Mouse (Mus musculus) ovary, postnatal 14 days (tissue): ENCODE measurements around the gene Iqck.

Experiments used
- DNase-seq: peaks from one replicate; pipeline ENCODE4 v3.0.0; 2022; ENCODE audit warnings: low spot score

The Iqck gene

GRCm38 (mm10) chr7:118855171-118855876 lies at the start of gene Iqck:
TSS of gene Iqck (plus strand) at chr7:118855752.
- DNase-seq = peak; percentile 89

- no peak for DNase-seq
These were observed 48.7 kb upstream of the Iqck start for GRCm38 (mm10) chr7:118806631-118807411.

- DNase-seq = no peak
These were observed 47.7 kb upstream of the Iqck start for GRCm38 (mm10) chr7:118807899-118808298.

- DNase-seq = no peak
These were observed 44.0 kb upstream of the Iqck start for GRCm38 (mm10) chr7:118811407-118812106.

DNA sequence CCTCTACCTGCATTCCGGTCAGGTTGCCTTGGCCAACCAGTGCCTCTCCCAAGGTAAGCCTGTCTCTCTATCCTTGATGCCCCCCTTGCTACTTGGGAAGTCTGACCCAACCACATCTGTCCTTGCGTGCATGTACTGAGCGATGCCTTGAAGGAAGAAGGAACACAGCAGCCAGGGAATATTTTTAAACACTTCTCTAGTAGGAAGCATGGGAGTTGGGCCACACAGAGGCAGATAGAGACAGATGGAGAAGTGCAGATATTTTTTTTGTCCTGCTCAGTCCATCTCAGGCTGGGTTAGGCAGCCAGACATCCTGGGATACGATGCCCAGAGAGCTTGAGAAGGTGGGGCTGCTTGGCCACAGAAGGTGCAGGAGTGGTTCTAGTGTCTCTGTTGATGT lies 42.0 kb upstream of the Iqck start:
- DNase-seq = no peak

- DNase-seq = no peak
These were observed 39.3 kb upstream of the Iqck start for GRCm38 (mm10) chr7:118816275-118816674.

GRCm38 (mm10) chr7:118817741-118818140 lies 37.8 kb upstream of the Iqck start:
- DNase-seq = no peak

- DNase-seq = no peak
These were observed 35.9 kb upstream of the Iqck start for GRCm38 (mm10) chr7:118819666-118820065.

DNA sequence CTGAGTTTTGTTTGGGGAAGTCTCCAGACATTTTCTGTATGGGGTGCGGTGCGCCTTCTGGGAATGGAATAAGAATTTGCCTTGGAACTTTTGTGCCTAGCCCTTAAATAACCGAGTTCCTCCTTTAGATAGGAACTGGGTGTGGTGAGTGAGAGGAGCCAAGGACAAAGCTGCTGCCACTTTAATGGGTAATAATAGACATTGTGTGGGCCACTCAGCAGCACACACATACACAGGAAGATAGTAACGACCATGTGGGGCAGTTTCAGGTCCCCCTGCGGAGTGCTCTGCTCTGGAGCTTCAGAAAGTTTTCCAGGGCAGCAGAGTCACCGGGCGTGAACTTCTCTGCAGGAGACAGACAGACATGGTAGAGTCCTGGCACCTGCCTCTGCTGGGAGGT lies 34.2 kb upstream of the Iqck start:
- DNase-seq = no peak

GRCm38 (mm10) chr7:118821887-118822556 lies 33.5 kb upstream of the Iqck start:
- no peak for DNase-seq

GRCm38 (mm10) chr7:118824451-118824850 lies 31.1 kb upstream of the Iqck start:
- DNase-seq = no peak

- no peak for DNase-seq
These were observed 27.6 kb upstream of the Iqck start for GRCm38 (mm10) chr7:118827975-118828416.

DNA sequence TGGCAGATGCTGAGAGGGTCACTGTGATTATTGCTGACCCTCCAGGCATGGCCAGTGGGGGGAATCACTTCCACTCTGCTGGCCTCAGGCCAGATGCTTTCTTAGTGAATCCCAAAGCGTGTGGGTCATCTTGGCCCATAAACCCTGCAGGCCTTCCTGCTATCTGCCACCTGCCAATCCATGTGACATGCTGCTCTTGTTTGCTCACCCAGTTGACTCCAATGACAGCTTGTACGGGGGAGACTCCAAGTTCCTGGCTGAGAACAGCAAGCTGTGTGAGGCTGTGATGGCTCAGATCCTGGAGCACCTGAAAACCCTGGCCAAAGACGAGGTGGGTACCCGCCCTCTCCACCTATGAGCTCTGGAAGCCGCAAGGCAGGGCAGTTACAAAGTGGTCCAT lies 17.7 kb upstream of the Iqck start:
- no peak for DNase-seq

GRCm38 (mm10) chr7:118841030-118841745 lies 14.4 kb upstream of the Iqck start:
- no peak for DNase-seq

DNA sequence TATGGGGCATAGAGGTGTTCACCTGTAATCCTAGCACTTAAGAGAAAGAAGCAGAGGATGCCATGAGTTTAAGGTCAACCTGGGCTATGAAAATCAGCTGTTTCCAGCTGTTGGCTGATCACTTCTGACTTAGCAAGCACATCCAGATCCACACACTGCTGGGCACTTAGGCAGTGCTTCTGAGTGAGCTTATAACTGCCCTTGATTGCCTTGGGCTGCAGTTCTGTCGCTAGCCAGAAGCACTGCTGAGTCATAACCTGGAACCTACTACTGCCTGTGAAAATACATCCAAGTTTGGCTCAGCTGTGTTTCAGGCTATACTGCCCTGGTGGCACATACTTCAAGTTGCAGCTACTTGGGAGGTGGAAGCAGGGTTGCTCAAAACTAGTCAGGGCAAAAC lies 13.8 kb upstream of the Iqck start:
- no peak for DNase-seq

GRCm38 (mm10) chr7:118842938-118843337 lies 12.6 kb upstream of the Iqck start:
- DNase-seq = no peak

DNA sequence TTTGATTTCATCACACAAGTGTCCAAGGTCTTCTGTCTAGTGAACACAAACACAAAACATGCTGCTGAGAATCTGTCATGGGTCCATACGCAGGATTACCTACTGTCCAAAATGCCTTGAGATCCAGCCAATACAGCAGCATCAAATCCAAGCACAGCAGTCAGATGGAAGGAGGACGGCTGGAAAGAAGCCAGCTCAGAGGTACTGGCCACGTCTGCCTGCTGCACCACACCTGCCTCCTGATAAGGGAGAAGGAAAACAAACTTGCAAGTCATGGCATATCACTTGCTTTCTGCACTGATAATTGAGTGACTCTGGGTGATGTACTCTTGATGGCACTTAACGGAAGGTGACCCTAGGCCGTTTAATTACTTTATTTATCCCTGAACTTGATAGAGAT lies 10.4 kb upstream of the Iqck start:
- DNase-seq = no peak

- DNase-seq = no peak
These were observed 9.2 kb upstream of the Iqck start for GRCm38 (mm10) chr7:118846329-118846728.

DNA sequence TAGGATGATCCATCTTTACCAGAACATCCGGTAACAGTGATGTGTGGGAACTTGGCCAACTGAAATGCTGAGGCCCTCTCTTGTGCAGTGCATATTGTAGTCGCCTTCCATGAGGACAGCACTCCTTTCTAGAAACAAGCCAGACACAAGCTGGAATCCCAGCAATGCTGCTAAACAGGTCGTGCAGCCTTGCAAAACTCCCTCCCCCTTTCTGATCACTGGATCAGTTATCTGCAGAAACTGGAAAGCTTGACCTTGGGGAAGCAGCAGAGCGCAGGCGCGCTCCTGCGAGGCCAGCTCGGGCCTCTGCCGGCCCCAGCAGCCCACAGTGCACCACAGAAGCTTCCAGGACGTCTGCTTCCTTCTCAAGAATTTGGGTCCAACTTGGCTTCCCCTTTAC lies 6.8 kb upstream of the Iqck start:
- DNase-seq = peak; percentile 21

DNA sequence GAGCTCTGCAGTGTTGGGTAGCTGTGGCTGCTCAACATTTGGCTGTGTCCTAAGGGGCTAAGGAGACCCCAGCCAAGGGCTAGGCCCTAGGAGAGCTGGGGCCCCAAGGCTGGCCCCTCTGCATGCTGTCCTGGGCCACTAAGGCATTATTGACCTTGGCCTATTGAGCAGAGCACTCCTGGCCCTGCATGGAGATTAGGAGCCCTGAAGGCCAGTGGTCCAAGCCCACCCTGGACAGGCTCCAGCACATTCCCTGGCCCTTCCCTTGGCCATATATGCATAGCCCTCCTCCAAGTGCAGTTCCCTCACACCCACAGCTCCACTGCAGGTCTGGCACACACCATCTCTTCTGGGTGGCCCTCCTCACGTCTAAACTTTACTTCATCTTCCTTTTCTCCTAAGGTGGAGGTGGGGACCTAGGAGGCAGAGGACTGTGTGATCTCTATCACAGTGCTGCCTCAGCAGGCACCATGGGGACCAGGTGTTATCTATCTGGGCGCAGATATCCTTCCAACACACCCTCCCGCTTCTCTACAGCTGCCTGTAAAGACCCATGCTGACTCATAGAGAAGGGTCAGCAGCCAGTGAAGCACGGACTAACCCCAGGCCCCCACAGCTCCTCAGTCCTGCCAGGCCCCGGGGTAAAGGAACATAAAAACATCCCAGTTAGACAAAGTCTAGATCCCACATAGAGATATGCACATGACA lies 5.9 kb upstream of the Iqck start:
- DNase-seq = no peak

- no peak for DNase-seq
These were observed 4.8 kb upstream of the Iqck start for GRCm38 (mm10) chr7:118850676-118851290.
